Mouse (Mus musculus) stomach, embryonic 15.5 days (tissue): ENCODE data around the gene Nsg2. TPM values are rescaled to one million over a fixed set of nuclear protein-coding genes. Genes with fewer than 3 reads are reported as not detected.
A peak's percentile ranks its signal among the peaks of the same experiment; 100 is the strongest.
"Not testable (repeated sequence)": the region's sequence is repeated elsewhere in the genome, so short reads cannot be mapped to it uniquely, and the experiment has no call there.

Experiments used
- ATAC-seq: fragments of 200-750 bp; cut with Nextera tagmentation; 2 replicates; pipeline ENCODE4 v1.8.0; 2017; ENCODE audit warnings: low read depth, moderate number of reproducible peaks, moderate TSS enrichment; ENCODE audit not compliant: insufficient read depth, low FRiP score
- H3K27ac ChIP-seq: fragments of 300-500 bp; sonication (generic); 2 replicates; pipeline ENCODE4 v1.5.1; 2015; ENCODE audit warnings: mild to moderate bottlenecking, inconsistent platforms
- H3K27me3 ChIP-seq: fragments of 300-500 bp; sonication (generic); replicated peaks from 2 replicates; pipeline ENCODE4 v1.6.1; 2015; ENCODE audit warnings: inconsistent platforms
- H3K36me3 ChIP-seq: fragments of 300-500 bp; sonication (generic); 2 replicates; pipeline ENCODE4 v1.6.1; 2015; ENCODE audit warnings: inconsistent platforms
- H3K4me1 ChIP-seq: fragments of 300-500 bp; sonication (generic); 2 replicates; pipeline ENCODE4 v1.6.1; 2015; ENCODE audit warnings: inconsistent platforms
- H3K4me2 ChIP-seq: fragments of 300-500 bp; sonication (generic); 2 replicates; pipeline ENCODE4 v1.6.1; 2015; ENCODE audit warnings: mild to moderate bottlenecking, inconsistent platforms
- H3K4me3 ChIP-seq: fragments of 300-500 bp; sonication (generic); replicated peaks from 2 replicates; pipeline ENCODE4 v1.5.1; 2015; ENCODE audit warnings: inconsistent platforms
- H3K9ac ChIP-seq: fragments of 300-500 bp; sonication (generic); 2 replicates; pipeline ENCODE4 v1.6.1; 2015; ENCODE audit warnings: inconsistent platforms
- H3K9me3 ChIP-seq: fragments of 300-500 bp; sonication (generic); 2 replicates; pipeline ENCODE4 v1.6.1; 2016; ENCODE audit warnings: inconsistent platforms
- WGBS: fragments of 180-500 bp; shearing (Covaris S2); methylation state at CpG from one replicate; pipeline ENCODE4 v1.1.7; 2015; 5-methylcytosine and 5-hydroxymethylcytosine counted together
- polyA plus RNA-seq: library from polyadenylated mRNA; unstranded; fragments of >200 nt; fragmentation: Nextera tagmentation; extraction: Ambion mirVana; gene quantifications from 2 replicates; pipeline ENCODE4 v1.2.1, GENCODE M21; 2015

Gene Nsg2
- 7.8 and 8.2 TPM in 2 replicates for polyA plus RNA-seq

- no peak within 1 kb of the TSS for H3K27ac ChIP-seq
- no peak within 1 kb of the TSS for H3K9ac ChIP-seq
- H3K9me3 ChIP-seq, result no peaks in the 10 kb centered on the region
- H3K4me1 ChIP-seq, result peaks cover 9% of the 10 kb centered on the region; the same call in 1 of the 2 replicates
- H3K4me2 ChIP-seq, result peak within 1 kb of the TSS; percentile 52
- H3K27me3 ChIP-seq, result no peaks in the 10 kb centered on the region
- peak; percentile 76; the same call in 1 of the 2 replicates for ATAC-seq
- under 1% methylated on average over 16 of the region's 16 CpGs for WGBS
- peak within 1 kb of the TSS; percentile 28 for H3K4me3 ChIP-seq
- H3K36me3 ChIP-seq, result no peaks in the 10 kb centered on the region
These were observed at the start of gene Nsg2 for GRCm38 (mm10) chr11:32000281-32000680. Nsg2 (plus strand) TSS chr11:32000463.

DNA sequence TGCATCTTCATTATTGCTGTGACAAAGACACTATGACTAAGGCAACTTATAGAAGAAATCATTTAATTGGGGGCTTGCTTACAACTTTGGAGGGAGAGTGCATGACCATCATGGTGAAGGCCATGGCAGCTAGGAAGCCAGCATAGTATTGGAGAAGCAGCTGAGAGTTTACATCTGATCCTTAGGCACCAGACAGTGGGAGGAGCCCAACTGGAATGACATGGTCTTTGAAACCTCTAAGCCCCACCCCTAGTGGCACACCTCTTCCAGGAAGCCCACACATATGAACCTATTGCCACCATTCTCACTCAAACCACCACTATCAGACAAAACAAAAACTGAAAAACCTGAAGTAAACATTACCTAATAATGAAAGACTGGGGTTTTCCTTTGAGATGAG, 40.2 kb upstream of the Nsg2 start:
- no peaks in the 10 kb centered on the region for H3K36me3 ChIP-seq
- H3K27me3 ChIP-seq, result no peaks in the 10 kb centered on the region
- no peak overlapping the region for H3K4me2 ChIP-seq
- H3K4me3 ChIP-seq, result no peak overlapping the region
- no peak overlapping the region for H3K9ac ChIP-seq
- no peak for ATAC-seq
- no peaks in the 10 kb centered on the region for H3K9me3 ChIP-seq
- no peaks in the 10 kb centered on the region for H3K4me1 ChIP-seq
- H3K27ac ChIP-seq, result no peak overlapping the region

DNA sequence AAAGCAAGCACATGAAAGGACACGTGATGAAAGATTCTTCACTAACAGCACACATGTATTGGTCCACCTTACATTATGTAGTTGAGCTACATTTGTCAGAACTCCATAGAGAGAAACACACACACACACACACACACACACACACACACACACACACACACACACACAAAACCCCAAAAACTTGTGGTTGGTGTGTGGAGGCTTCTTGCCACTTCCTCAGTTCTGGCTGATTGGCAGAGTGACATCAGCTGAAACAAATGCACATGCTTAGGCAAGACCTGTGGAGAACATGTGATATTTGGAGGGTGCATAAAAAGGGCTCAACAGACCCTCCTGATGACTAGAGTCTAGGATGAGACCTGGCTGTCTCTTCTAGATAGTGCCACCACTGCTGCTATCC, 36.3 kb upstream of the Nsg2 start:
- H3K9ac ChIP-seq, result no peak overlapping the region
- H3K4me1 ChIP-seq, result peaks cover 5% of the 10 kb centered on the region
- H3K36me3 ChIP-seq, result no peaks in the 10 kb centered on the region
- H3K27ac ChIP-seq, result no peak overlapping the region
- H3K4me3 ChIP-seq, result no peak overlapping the region
- H3K4me2 ChIP-seq, result no peak overlapping the region
- no peak for ATAC-seq
- WGBS, result 94% methylated on average over 1 of the region's 1 CpGs
- H3K9me3 ChIP-seq, result no peaks in the 10 kb centered on the region
- no peaks in the 10 kb centered on the region for H3K27me3 ChIP-seq

GRCm38 (mm10) chr11:31965256-31966134, 34.8 kb upstream of the Nsg2 start, which contains the start of gene 4930524B15Rik:
4930524B15Rik (plus strand) TSS chr11:31965592.
- no peak for ATAC-seq
- H3K4me3 ChIP-seq, result peak within 1 kb of the TSS; percentile 28
- no peaks in the 10 kb centered on the region for H3K27me3 ChIP-seq
- H3K4me2 ChIP-seq, result peak within 1 kb of the TSS; percentile 56
- H3K36me3 ChIP-seq, result no peaks in the 10 kb centered on the region
- H3K9me3 ChIP-seq, result no peaks in the 10 kb centered on the region
- WGBS, result 47% methylated on average over 46 of the region's 49 CpGs
- H3K4me1 ChIP-seq, result peaks cover 5% of the 10 kb centered on the region
- no peak within 1 kb of the TSS for H3K27ac ChIP-seq
- H3K9ac ChIP-seq, result no peak within 1 kb of the TSS

GRCm38 (mm10) chr11:31974132-31974531, 26.1 kb upstream of the Nsg2 start:
- H3K9me3 ChIP-seq, result no peaks in the 10 kb centered on the region
- WGBS, result 45% methylated on average over 4 of the region's 4 CpGs
- no peak for ATAC-seq

GRCm38 (mm10) chr11:31974826-31975225, 25.4 kb upstream of the Nsg2 start:
- no peak overlapping the region for H3K4me3 ChIP-seq
- H3K9ac ChIP-seq, result no peak overlapping the region
- ATAC-seq, result peak; percentile 35; the same call in 1 of the 2 replicates
- no peaks in the 10 kb centered on the region for H3K36me3 ChIP-seq
- no peaks in the 10 kb centered on the region for H3K4me1 ChIP-seq
- no peaks in the 10 kb centered on the region for H3K27me3 ChIP-seq
- no peak overlapping the region; the same call in 1 of the 2 replicates for H3K27ac ChIP-seq
- WGBS, result 24% methylated on average over 8 of the region's 8 CpGs
- no peaks in the 10 kb centered on the region for H3K9me3 ChIP-seq
- no peak overlapping the region for H3K4me2 ChIP-seq

More at GRCm38 (mm10) chr11:31974132-31974531, 26.1 kb upstream of the Nsg2 start:
- Histone ChIP-seq H3K36me3 (no peaks in the 10 kb centered on the region), H3K9ac (no peak overlapping the region), H3K4me1 (no peaks in the 10 kb centered on the region), H3K4me3 (no peak overlapping the region), H3K27ac (no peak overlapping the region), H3K4me2 (no peak overlapping the region), H3K27me3 (no peaks in the 10 kb centered on the region)

GRCm38 (mm10) chr11:31975678-31976077, 24.6 kb upstream of the Nsg2 start:
- Histone ChIP-seq H3K4me1 (no peaks in the 10 kb centered on the region), H3K9me3 (no peaks in the 10 kb centered on the region), H3K4me3 (no peak overlapping the region), H3K27ac (no peak overlapping the region), H3K4me2 (no peak overlapping the region), H3K9ac (no peak overlapping the region), H3K27me3 (no peaks in the 10 kb centered on the region), H3K36me3 (no peaks in the 10 kb centered on the region)
- ATAC-seq, result no peak
- WGBS, result 74% methylated on average over 5 of the region's 5 CpGs

DNA sequence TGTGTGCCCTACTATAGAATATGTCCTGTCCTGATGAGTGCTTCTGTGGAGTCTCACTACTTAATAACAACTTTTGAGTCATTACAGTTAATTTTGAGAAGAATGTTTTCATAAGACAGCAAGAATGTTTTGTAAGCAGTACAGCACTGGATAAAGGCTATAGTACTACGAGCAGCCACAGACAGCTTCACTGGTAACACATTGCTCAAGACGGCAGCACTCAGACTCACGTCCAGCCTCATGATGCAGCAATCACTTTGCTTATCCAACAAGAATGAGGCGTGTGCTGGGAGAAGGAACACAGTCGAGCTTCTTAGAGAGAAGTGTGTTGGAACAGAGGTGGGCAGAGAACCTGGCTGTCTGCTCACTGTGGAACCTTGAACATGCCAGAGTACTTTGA, 24.1 kb upstream of the Nsg2 start:
- H3K36me3 ChIP-seq, result no peaks in the 10 kb centered on the region
- H3K4me2 ChIP-seq, result no peak overlapping the region
- H3K27me3 ChIP-seq, result no peaks in the 10 kb centered on the region
- no peak overlapping the region for H3K4me3 ChIP-seq
- no peaks in the 10 kb centered on the region for H3K4me1 ChIP-seq
- no peak overlapping the region for H3K27ac ChIP-seq
- H3K9me3 ChIP-seq, result no peaks in the 10 kb centered on the region
- no peak overlapping the region for H3K9ac ChIP-seq
- no peak for ATAC-seq
- 61% methylated on average over 5 of the region's 5 CpGs for WGBS

- H3K36me3 ChIP-seq, H3K27me3 ChIP-seq, H3K4me1 ChIP-seq, H3K27ac ChIP-seq, H3K4me3 ChIP-seq, H3K4me2 ChIP-seq, H3K9ac ChIP-seq, ATAC-seq, H3K9me3 ChIP-seq: not testable (repeated sequence)
- 92% methylated on average over 5 of the region's 5 CpGs for WGBS
These were observed 20.2 kb upstream of the Nsg2 start for GRCm38 (mm10) chr11:31980089-31980488.

DNA sequence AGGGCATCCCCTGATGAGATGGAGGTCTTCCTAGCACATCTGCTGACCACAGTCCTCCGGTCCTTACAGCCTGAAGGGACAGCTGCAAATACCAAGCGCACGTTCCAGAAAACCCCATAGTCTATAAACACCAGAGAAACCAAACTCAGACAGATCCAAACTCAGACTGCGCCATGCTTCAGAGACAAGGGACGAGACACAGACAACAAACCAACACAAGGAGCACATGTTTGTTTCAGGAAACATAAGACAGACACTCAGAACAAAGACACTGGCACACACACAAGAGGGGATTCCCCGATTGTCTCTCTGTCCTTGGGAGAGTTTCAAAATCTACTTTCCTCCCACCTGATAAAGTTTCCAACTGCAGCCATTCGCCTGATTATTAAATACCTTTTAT, 18.4 kb upstream of the Nsg2 start:
- ATAC-seq, result no peak

GRCm38 (mm10) chr11:31982247-31982943, 17.9 kb upstream of the Nsg2 start:
- 83% methylated on average over 13 of the region's 13 CpGs for WGBS
- H3K9me3 ChIP-seq, H3K36me3 ChIP-seq, H3K4me2 ChIP-seq, H3K4me1 ChIP-seq, H3K4me3 ChIP-seq, H3K9ac ChIP-seq, H3K27me3 ChIP-seq, H3K27ac ChIP-seq, ATAC-seq: not testable (repeated sequence)

More for the DNA sequence above, 18.4 kb upstream of the Nsg2 start:
- WGBS, result 87% methylated on average over 7 of the region's 7 CpGs
- no peak overlapping the region for H3K27ac ChIP-seq
- H3K27me3 ChIP-seq, result no peaks in the 10 kb centered on the region
- no peaks in the 10 kb centered on the region for H3K9me3 ChIP-seq
- H3K9ac ChIP-seq, result no peak overlapping the region
- no peak overlapping the region for H3K4me3 ChIP-seq
- H3K4me1 ChIP-seq, result no peaks in the 10 kb centered on the region
- no peaks in the 10 kb centered on the region for H3K36me3 ChIP-seq
- H3K4me2 ChIP-seq, result no peak overlapping the region

DNA sequence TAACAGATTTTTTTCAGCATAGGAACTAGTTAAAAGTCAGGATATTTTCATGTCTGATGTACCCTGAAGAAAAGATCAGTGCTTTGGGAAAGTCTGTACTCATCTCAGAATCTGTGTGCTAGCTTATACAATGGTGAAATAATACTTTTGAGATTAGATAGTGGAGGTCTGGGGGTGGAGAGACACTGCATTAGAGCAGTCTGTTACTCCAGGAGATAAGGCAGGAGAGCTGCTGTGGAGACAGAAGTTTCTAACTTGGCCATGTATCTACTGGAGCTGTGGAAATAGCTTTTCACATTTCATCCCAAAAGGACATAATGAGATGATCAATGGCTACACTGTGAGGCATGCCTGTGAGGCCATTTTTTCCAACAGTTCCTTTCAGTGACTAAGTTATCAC, 17.0 kb upstream of the Nsg2 start:
- no peak for ATAC-seq
- Histone ChIP-seq H3K27me3 (no peaks in the 10 kb centered on the region), H3K9me3 (no peaks in the 10 kb centered on the region)

More for the DNA sequence above, 17.0 kb upstream of the Nsg2 start:
- H3K9ac ChIP-seq, result no peak overlapping the region
- H3K4me2 ChIP-seq, result no peak overlapping the region
- H3K4me1 ChIP-seq, result no peaks in the 10 kb centered on the region
- H3K4me3 ChIP-seq, result no peak overlapping the region
- H3K36me3 ChIP-seq, result no peaks in the 10 kb centered on the region
- no peak overlapping the region for H3K27ac ChIP-seq
